Mouse (Mus musculus) hindlimb bud, embryonic 11.5 days (tissue): Measurements from ENCODE around the gene Blzf1.

Experiments
- DNase-seq: peaks from one replicate; pipeline ENCODE4 v3.0.0-alpha.2; 2012; ENCODE audit warnings: low read depth, low spot score; ENCODE audit errors: extremely low spot score

The Blzf1 gene

GRCm38 (mm10) chr1:164307124-164307751, at the start of gene Blzf1:
Blzf1 (minus strand) TSS chr1:164307489.
- peak; percentile 95 for DNase-seq

- DNase-seq = no peak
These were observed 46.2 kb upstream of the Blzf1 start for GRCm38 (mm10) chr1:164353443-164353842.

GRCm38 (mm10) chr1:164342161-164342560, 34.9 kb upstream of the Blzf1 start:
- DNase-seq = no peak

GRCm38 (mm10) chr1:164335846-164336245, 28.6 kb upstream of the Blzf1 start:
- no peak for DNase-seq

- no peak for DNase-seq
These were observed 28.1 kb upstream of the Blzf1 start for GRCm38 (mm10) chr1:164335435-164335834.

- DNase-seq = no peak
These were observed 25.3 kb upstream of the Blzf1 start for GRCm38 (mm10) chr1:164332559-164332958.

- no peak for DNase-seq
These were observed 20.5 kb upstream of the Blzf1 start for GRCm38 (mm10) chr1:164327764-164328163.

GRCm38 (mm10) chr1:164326600-164327155, 19.4 kb upstream of the Blzf1 start:
- no peak for DNase-seq

- no peak for DNase-seq
These were observed 17.6 kb upstream of the Blzf1 start for GRCm38 (mm10) chr1:164324878-164325277.

- no peak for DNase-seq
These were observed 16.9 kb upstream of the Blzf1 start for GRCm38 (mm10) chr1:164324221-164324620.

GRCm38 (mm10) chr1:164322987-164323650, 15.8 kb upstream of the Blzf1 start:
- no peak for DNase-seq

- no peak for DNase-seq
These were observed 14.1 kb upstream of the Blzf1 start for GRCm38 (mm10) chr1:164321408-164321807.

- DNase-seq = no peak
These were observed 13.4 kb upstream of the Blzf1 start for GRCm38 (mm10) chr1:164320731-164321130.

GRCm38 (mm10) chr1:164319542-164320140, 12.4 kb upstream of the Blzf1 start:
- DNase-seq = no peak

- no peak for DNase-seq
These were observed 11.2 kb upstream of the Blzf1 start for GRCm38 (mm10) chr1:164318474-164318873.

GRCm38 (mm10) chr1:164317261-164317660, 10.0 kb upstream of the Blzf1 start:
- no peak for DNase-seq

- DNase-seq = peak; percentile 49
These were observed 9.4 kb upstream of the Blzf1 start for GRCm38 (mm10) chr1:164316697-164317096.

GRCm38 (mm10) chr1:164315266-164315665, 8.0 kb upstream of the Blzf1 start:
- DNase-seq = no peak

- DNase-seq = no peak
These were observed 6.8 kb upstream of the Blzf1 start for GRCm38 (mm10) chr1:164314085-164314484.

- no peak for DNase-seq
These were observed 633 bp upstream of the Blzf1 start for GRCm38 (mm10) chr1:164307922-164308321.

- no peak for DNase-seq
These were observed 3.5 kb downstream of the Blzf1 start, which contains the start of gene Nme7 for GRCm38 (mm10) chr1:164303821-164304220. Nme7 (plus strand) TSS chr1:164304121.

GRCm38 (mm10) chr1:164301949-164302348, 5.3 kb downstream of the Blzf1 start:
- no peak for DNase-seq
